27 mouse cellular contexts compared by ENCODE assay signal in the genomic region with DNA sequence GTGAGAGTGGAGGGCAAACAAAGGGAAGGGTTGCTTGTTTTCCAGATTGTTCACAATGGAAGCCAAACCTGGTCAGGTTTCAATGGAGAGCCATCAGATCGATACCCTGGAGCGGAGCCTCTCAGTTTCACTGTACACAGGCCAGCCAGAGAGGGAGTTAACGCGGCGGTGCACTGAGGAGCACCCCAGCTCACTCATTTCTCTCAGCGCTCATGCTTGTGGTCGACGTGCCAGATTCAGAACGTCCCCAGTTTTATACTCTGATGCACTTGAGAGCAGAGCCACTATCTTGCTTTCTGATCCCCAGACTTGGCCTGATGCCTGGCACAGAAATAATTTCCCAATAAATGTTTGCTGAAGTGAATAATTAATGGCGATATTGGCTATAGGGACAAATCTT. TPM values are rescaled to one million over a fixed set of nuclear protein-coding genes. Genes with fewer than 3 reads are reported as not detected.
DNase-seq lines count a peak whose midpoint lies in the region; ATAC-seq and TF ChIP-seq lines count a peak whose summit lies in the region.
"Had no signal": no experiment of that assay in that cellular context is flagged by ENCODE, and none has a peak within 500 bp of the region (broad histone marks: within the 10 kb centered on the region; RNA-seq: fewer than 3 reads in every experiment).

No protein-coding gene starts in this region.

- no peak overlapping the region for H3K9ac ChIP-seq in kidney, embryonic 14.5 days (ENCODE audit: low read depth, low read length)
- no peak overlapping the region for H3K9ac ChIP-seq in liver, adult 2 months (ENCODE audit: low read depth, low read length)
- no peak overlapping the region for H3K9ac ChIP-seq in liver, embryonic 12.5 days
- no peak overlapping the region for H3K9ac ChIP-seq in neural tube, embryonic 14.5 days (replicated peaks; ENCODE audit: low read depth, low read length)
- H3K9ac ChIP-seq in neural tube, embryonic 15.5 days (replicated peaks) = no peak overlapping the region
- H3K9ac ChIP-seq: embryonic facial prominence, embryonic 13.5 days; forebrain, embryonic 13.5 days; forebrain, postnatal 0 days; hindbrain, embryonic 12.5 days had no signal

- peak; percentile 12 for DNase-seq in cerebellum, postnatal 10 days
- DNase-seq in cerebellum, adult 11 months = no peak
- DNase-seq in kidney, postnatal 25 days = no peak
- peak; percentile 50 for DNase-seq in liver, adult 2 months (ENCODE audit: extremely low read depth, low read depth, low spot score)
- DNase-seq: adrenal gland, postnatal 10 days; adrenal gland, postnatal 36 days; cerebellum, adult 2 months; cerebellum, adult 9-11 months; cerebellum, postnatal 36 days; embryo, embryonic 11 days; forebrain, postnatal 0 days; gastrocnemius, adult 2 months; gastrocnemius, postnatal 14 days; heart, adult 11 months had no signal

- TF ChIP-seq POLR2A in liver, adult 2 months (IDR thresholded peaks at IDR 0.05; ENCODE audit: extremely low read depth, insufficient read depth, low read length) = no peak

- 43% methylated on average over 10 of the region's 10 CpGs for WGBS in kidney, embryonic 14.5 days
- WGBS in liver, adult 2 months = 66% methylated on average over 10 of the region's 10 CpGs
- WGBS in liver, embryonic 12.5 days (ENCODE audit: insufficient replicate concordance) = 79% methylated on average over 10 of the region's 10 CpGs
- 70% methylated on average over 10 of the region's 10 CpGs for WGBS in neural tube, embryonic 14.5 days
- 66% methylated on average over 10 of the region's 10 CpGs for WGBS in neural tube, embryonic 15.5 days

- TF ChIP-seq CTCF in liver, adult 2 months (IDR thresholded peaks at IDR 0.05; ENCODE audit: low read depth, low read length) = no peak

- H3K4me1 ChIP-seq in kidney, embryonic 14.5 days (ENCODE audit: control insufficient read depth, insufficient read depth, low read length) = no peaks in the 10 kb centered on the region
- no peaks in the 10 kb centered on the region for H3K4me1 ChIP-seq in liver, adult 2 months (ENCODE audit: control insufficient read depth, insufficient read depth, low read length)
- H3K4me1 ChIP-seq in liver, embryonic 12.5 days = no peaks in the 10 kb centered on the region
- no peaks in the 10 kb centered on the region for H3K4me1 ChIP-seq in neural tube, embryonic 14.5 days (ENCODE audit: control insufficient read depth, insufficient read depth, low read length)
- 0 out of 2 replicates have a peak, but pooled peaks cover 7% of the 10 kb centered on the region for H3K4me1 ChIP-seq in neural tube, embryonic 15.5 days
- H3K4me1 ChIP-seq: embryonic facial prominence, embryonic 10.5 days; embryonic facial prominence, embryonic 13.5 days; forebrain, embryonic 13.5 days; hindbrain, embryonic 12.5 days had no signal

- H3K9me3 ChIP-seq in kidney, embryonic 14.5 days (ENCODE audit: control insufficient read depth, low read length) = no peaks in the 10 kb centered on the region
- H3K9me3 ChIP-seq in liver, embryonic 12.5 days (replicated peaks) = no peaks in the 10 kb centered on the region
- H3K9me3 ChIP-seq in neural tube, embryonic 14.5 days (ENCODE audit: control insufficient read depth, low read length) = no peaks in the 10 kb centered on the region
- no peaks in the 10 kb centered on the region for H3K9me3 ChIP-seq in neural tube, embryonic 15.5 days (replicated peaks)
- H3K9me3 ChIP-seq: embryonic facial prominence, embryonic 10.5 days; embryonic facial prominence, embryonic 13.5 days; forebrain, embryonic 13.5 days; hindbrain, embryonic 12.5 days had no signal

- H3K4me2 ChIP-seq in kidney, embryonic 14.5 days (replicated peaks; ENCODE audit: low read depth, low read length) = no peak overlapping the region
- H3K4me2 ChIP-seq in liver, embryonic 12.5 days = no peak overlapping the region
- no peak overlapping the region for H3K4me2 ChIP-seq in neural tube, embryonic 14.5 days (ENCODE audit: low read depth, low read length)
- H3K4me2 ChIP-seq in neural tube, embryonic 15.5 days = no peak overlapping the region
- H3K4me2 ChIP-seq: embryonic facial prominence, embryonic 13.5 days; forebrain, embryonic 13.5 days; heart, embryonic 11.5 days; hindbrain, embryonic 12.5 days had no signal

- H3K79me2 ChIP-seq in liver, adult 2 months (ENCODE audit: control insufficient read depth, insufficient read depth, low read length) = no peaks in the 10 kb centered on the region

- H3K27ac ChIP-seq in kidney, embryonic 14.5 days (ENCODE audit: low read depth, low read length) = no peak overlapping the region
- no peak overlapping the region for H3K27ac ChIP-seq in liver, adult 2 months (replicated peaks; ENCODE audit: insufficient read depth, low read depth, low read length)
- H3K27ac ChIP-seq in liver, embryonic 12.5 days = no peak overlapping the region
- 0 out of 2 replicates have a peak overlapping the region, but pooled peaks have one; percentile 16 for H3K27ac ChIP-seq in neural tube, embryonic 14.5 days (ENCODE audit: low read depth, low read length)
- H3K27ac ChIP-seq in neural tube, embryonic 15.5 days (replicated peaks) = no peak overlapping the region; the same call in 1 of the 2 replicates
- H3K27ac ChIP-seq: embryonic facial prominence, embryonic 10.5 days; embryonic facial prominence, embryonic 13.5 days; forebrain, embryonic 13.5 days; gastrocnemius, adult 2 months; hindbrain, embryonic 12.5 days; hindbrain, postnatal 0 days had no signal

- H3K4me3 ChIP-seq in kidney, embryonic 14.5 days (ENCODE audit: low read length) = no peak overlapping the region
- H3K4me3 ChIP-seq in liver, adult 2 months (ENCODE audit: insufficient read depth, low read depth, low read length) = no peak overlapping the region
- H3K4me3 ChIP-seq in liver, embryonic 12.5 days = no peak overlapping the region
- no peak overlapping the region for H3K4me3 ChIP-seq in neural tube, embryonic 14.5 days (ENCODE audit: low read depth, low read length)
- no peak overlapping the region for H3K4me3 ChIP-seq in neural tube, embryonic 15.5 days (replicated peaks)
- H3K4me3 ChIP-seq: embryonic facial prominence, embryonic 10.5 days; embryonic facial prominence, embryonic 13.5 days; erythroblast, embryonic 14.5 days; forebrain, embryonic 13.5 days; gastrocnemius, adult 2 months; hindbrain, embryonic 12.5 days had no signal

- H3K27me3 ChIP-seq in kidney, embryonic 14.5 days (ENCODE audit: control insufficient read depth, insufficient read depth, low read length) = no peaks in the 10 kb centered on the region
- H3K27me3 ChIP-seq in liver, adult 2 months (ENCODE audit: control insufficient read depth, insufficient read depth, low read length) = no peaks in the 10 kb centered on the region
- no peaks in the 10 kb centered on the region for H3K27me3 ChIP-seq in liver, embryonic 12.5 days (replicated peaks)
- no peaks in the 10 kb centered on the region for H3K27me3 ChIP-seq in neural tube, embryonic 14.5 days (ENCODE audit: control insufficient read depth, insufficient read depth, low read length)
- H3K27me3 ChIP-seq in neural tube, embryonic 15.5 days (replicated peaks) = no peaks in the 10 kb centered on the region
- H3K27me3 ChIP-seq: embryonic facial prominence, embryonic 13.5 days; forebrain, embryonic 13.5 days; hindbrain, embryonic 12.5 days had no signal

- ATAC-seq in kidney, embryonic 14.5 days (ENCODE audit: low FRiP score, low TSS enrichment) = peak; percentile 66; the same call in 1 of the 2 replicates
- no peak for ATAC-seq in liver, embryonic 12.5 days
- no peak for ATAC-seq in neural tube, embryonic 14.5 days (ENCODE audit: low read depth)
- no peak for ATAC-seq in neural tube, embryonic 15.5 days (ENCODE audit: low FRiP score)
- ATAC-seq: forebrain, embryonic 13.5 days; forebrain, postnatal 0 days; hindbrain, postnatal 0 days had no signal

- H3K36me3 ChIP-seq in kidney, embryonic 14.5 days (ENCODE audit: control insufficient read depth, insufficient read depth, low read length) = no peaks in the 10 kb centered on the region
- no peaks in the 10 kb centered on the region for H3K36me3 ChIP-seq in liver, adult 2 months (ENCODE audit: control insufficient read depth, insufficient read depth, low read length)
- H3K36me3 ChIP-seq in liver, embryonic 12.5 days = no peaks in the 10 kb centered on the region
- H3K36me3 ChIP-seq in neural tube, embryonic 14.5 days (ENCODE audit: control insufficient read depth, insufficient read depth, low read length) = no peaks in the 10 kb centered on the region
- H3K36me3 ChIP-seq in neural tube, embryonic 15.5 days = no peaks in the 10 kb centered on the region
- H3K36me3 ChIP-seq: embryonic facial prominence, embryonic 10.5 days; embryonic facial prominence, embryonic 13.5 days; hindbrain, embryonic 12.5 days had no signal

RNA-seq across cellular contexts. Expression of gene Sln, which starts 56.8 kb away (rescaled TPM):
- polyA plus RNA-seq in kidney, embryonic 14.5 days (2014; fragmentation: Nextera tagmentation; extraction: Ambion mirVana) = 0.39 and 0.49 TPM in 2 replicates
- not detected in 2 replicates for total RNA-seq in liver, adult 2 months (2014; rRNA removed)
- polyA plus RNA-seq in liver, adult 2 months (2012; rRNA removed) = not detected in 2 replicates
- 0.15 and 0.49 TPM in 2 replicates for polyA plus RNA-seq in liver, embryonic 12.5 days (2016; fragmentation: Nextera tagmentation; extraction: Ambion mirVana)
- polyA plus RNA-seq in neural tube, embryonic 14.5 days (2014; fragmentation: Nextera tagmentation; extraction: Ambion mirVana) = 0.46 and 1.4 TPM in 2 replicates
- polyA plus RNA-seq in neural tube, embryonic 15.5 days (2015; fragmentation: Nextera tagmentation; extraction: Ambion mirVana) = 8.9 and 11.3 TPM in 2 replicates
- total RNA-seq: adrenal gland, postnatal 36 days; ES-E14; forebrain, postnatal 0 days; hematopoietic stem cell, adult 5-6 weeks; hindbrain, postnatal 0 days had no signal
- polyA plus RNA-seq: erythroblast, embryonic 14.5 days had no signal

Comparison
In these comparisons a context has a peak if more than half of its experiments do, and no peak if none do; other contexts are left out.
1. DNase-seq: peak in cerebellum, postnatal 10 days (2 of 2) and liver, adult 2 months (single experiment); none in cerebellum, adult 11 months (single experiment) and kidney, postnatal 25 days (0 of 2).